Mouse (Mus musculus) right cerebral cortex, postnatal 14 days (tissue): ENCODE measurements at regions not wholly inside any gene's neighbourhood (a gene's known extent, or its start where the extent isn't known, plus 50 kb on each side); places are given as distances from the start of the nearest gene placed in this dataset.

Source experiments
- DNase-seq: peaks from one replicate; pipeline ENCODE4 v3.0.0; 2022

DNA sequence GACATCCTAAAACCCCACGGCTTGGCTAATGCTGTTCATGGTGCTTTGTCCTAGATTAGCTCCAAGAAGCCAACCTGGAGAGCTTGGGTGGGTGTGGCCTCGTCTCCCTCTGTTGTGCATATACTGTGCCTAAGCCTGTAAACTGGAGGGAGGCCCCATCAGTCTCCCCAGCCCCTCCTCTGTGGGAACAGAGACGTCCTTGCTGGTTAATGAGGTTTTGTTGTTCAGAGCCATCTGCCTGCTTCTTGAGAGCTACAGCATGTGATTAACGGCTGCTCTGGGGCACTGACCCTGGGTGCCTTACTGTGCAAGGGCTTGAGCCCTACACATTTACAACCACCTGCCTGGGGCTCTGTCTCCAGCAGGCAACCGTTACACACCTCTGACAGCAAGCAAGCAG is 143.9 kb upstream of the Gm3448 start:
- DNase-seq: no peak

- no peak for DNase-seq
Observed at GRCm38 (mm10) chr17:15183800-15184199, 142.5 kb upstream of the Gm3448 start.

DNA sequence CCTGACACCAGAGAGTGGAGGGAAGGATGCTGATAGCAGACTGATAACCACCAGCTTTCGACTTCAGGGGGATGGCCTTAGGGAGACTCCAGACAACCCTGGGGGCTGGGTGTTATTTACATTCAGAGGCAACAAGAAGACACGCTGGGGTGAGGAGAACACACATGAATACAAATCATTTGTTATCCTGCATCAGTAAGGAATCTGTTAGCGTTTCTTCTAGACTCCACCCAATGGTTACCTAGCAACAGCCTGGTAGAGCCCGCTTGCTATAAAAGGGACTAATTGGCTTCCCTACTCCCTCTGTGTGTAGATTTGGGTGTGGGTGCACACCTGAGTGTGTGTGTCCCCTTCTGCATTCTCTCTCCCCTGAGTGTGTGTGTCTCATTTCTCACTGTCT is 140.8 kb upstream of the Gm3448 start:
- DNase-seq: no peak

DNA sequence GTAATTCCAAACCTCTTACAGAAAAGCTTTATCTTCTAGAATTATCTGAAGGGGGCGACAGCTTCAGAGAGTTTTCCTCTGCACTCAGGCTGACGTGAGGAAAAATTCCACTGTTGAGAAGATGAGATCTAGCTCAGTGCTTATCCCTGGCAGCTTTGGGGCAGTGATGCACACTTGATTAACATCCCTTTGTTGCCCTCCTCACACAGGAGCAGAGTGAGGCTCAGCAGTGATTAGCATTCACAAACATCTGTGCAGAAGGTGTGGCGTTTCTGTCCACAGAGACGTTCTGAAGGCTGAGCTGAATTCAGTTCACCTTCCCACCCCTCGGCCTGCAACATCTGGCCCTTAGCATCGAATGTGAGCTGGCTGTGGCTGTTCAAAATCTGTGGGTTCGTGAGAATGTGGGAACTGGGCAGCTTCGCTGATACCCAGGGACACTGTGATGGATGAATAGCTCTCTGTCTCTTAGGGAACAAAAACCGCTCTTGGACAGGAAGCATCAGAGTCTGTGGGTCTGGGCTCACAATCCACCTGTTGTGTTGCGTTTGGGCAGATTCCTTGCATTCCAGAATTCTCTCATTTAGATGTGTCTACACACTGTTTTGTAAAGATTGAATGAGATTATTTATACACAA is 139.0 kb upstream of the Gm3448 start:
- no peak for DNase-seq

DNA sequence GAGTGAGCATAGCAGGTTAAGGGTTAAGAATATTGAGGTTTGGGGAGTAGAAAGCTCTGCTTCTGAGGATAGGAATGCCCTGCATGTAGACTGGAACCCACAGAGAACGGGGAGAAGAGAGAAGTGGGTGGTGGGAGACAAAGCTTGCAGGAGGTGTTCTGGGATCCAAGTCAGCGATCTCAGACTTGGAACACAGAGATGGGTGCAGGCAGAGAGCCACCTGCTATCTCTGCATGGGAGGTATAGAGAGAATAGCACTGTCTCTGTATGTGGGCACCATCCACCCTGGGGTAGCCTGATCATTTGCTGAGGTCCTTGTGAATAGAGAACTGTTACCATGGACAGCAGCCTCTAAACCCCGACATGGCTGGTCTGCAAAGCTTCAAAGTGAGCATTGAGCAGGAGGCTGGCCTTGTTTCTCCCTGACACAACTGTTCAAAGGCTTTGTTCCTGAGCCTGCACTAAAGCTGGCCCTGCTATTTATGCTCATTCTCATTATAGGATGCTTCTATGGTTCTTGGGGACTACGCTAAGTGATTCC is 138.1 kb upstream of the Gm3448 start:
- DNase-seq: no peak

- no peak for DNase-seq
Observed at GRCm38 (mm10) chr17:15177390-15177789, 136.1 kb upstream of the Gm3448 start.

DNA sequence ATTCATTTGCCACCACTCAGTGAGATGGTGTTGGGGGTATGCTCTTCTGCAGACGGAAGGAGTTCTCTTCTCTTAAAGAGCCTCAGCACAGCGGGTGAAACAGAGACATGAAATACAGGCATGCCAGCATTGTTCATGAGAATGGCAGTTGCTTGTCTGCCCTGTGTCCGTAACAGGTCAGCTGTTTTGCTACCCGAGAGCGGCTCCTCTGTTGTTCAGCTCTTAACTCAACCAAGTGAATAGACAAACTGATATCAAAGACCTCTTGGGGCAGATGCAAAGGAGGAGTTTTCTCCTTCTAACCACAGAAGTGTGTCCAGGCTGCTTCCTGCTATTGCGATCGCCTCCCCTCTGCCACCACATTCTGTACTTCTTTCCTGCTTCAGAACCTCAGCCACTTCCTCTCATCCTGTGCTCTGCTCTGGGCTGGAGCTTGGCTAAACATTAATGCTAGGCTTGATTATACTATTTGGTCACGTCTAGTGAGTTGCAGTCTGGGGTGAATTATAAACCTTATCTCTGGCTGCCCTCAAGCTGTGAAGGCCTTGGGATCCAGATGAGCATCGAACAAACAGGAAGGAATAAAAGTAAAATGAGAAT is 133.1 kb upstream of the Gm3448 start:
- DNase-seq: no peak

DNA sequence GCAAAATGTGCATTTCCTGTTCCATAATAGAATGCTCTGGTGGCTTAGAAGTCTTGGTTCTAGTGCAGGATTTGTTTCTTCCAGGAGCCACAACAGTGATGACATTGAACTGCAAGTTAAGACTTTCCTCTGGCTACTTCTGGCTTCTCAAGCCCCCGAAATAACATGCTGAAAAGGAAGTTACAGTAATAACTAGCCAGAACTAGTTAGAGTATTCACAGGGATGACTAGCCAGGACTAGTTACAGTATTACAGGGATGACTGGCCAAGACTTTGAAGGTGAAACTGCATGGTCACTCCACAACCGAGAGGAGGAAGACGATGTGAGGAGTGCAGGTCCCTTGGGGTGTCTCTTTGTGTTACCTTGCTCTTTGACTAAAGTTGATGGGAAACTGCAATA is 126.6 kb upstream of the Gm3448 start:
- DNase-seq: no peak

DNA sequence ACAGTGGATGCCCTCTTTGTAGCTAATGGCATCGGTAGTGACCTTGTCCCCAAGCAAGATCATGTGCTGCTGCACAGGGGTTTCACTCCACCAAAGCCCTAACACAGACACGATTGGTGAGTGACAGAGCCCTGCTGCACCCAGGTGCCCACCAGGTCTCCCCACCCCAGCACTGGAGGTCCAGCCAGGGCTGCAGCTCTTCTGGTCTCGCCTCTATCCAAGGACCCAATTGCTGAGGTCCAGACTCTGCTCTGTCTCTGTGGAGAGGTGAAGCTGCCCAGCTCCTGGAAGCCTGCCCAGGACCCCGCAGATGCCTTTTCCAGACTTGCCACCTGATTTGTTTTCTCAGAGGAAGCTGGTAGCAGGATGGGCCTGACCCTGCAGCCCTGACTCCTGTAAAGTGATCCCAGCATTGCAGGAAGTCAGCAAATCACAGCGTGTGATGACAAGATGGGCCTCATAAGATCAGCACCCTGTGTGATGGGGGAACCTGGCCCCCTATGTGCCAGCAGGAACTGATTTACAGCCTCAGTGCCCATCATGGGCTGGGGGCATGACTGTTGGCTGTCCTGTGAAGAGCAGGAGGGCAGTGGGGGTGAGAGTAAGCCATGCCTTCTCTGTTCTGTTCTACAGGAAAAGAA is 116.5 kb upstream of the Gm3448 start:
- DNase-seq: no peak

GRCm38 (mm10) chr17:15152996-15153735 is 111.8 kb upstream of the Gm3448 start:
- no peak for DNase-seq

DNA sequence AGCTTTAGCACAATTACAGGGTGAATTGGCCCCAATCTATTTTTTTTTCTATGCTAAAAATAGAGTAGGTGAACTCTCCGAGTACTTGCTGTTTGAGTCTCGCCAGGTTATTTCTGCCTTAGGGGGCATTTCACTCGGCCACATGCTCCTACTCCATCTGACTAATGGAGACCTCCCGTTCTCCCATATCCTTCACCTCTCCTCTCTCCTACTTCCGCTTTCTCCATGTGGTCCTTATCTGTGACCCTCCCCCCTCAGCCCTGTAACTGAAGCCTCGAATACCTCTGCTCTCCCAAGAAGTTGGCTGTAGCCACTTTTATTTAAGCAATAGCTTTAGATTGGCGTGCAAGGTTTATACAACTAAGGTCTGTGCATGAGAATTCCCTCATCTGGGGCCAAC is 111.1 kb upstream of the Gm3448 start:
- no peak for DNase-seq

DNA sequence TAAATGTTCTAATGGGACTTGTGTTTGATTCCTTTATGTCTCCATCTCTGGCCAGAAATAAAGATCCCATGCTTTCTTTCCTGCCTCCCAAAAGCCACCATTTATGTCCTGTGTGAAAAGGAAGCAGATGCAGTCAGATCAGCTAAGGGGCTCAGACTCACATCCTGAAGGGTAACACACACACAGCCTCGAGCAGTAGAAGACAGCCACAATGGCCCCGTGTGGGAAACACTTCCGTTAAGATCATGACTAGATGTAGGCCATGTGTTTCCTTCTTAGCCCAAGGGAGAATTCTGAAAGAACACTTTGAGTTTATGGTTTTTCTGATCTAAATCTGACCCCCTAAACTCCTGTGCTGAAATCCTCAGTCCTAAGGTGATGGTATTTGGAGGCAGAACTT is 110.4 kb upstream of the Gm3448 start:
- DNase-seq: no peak

DNA sequence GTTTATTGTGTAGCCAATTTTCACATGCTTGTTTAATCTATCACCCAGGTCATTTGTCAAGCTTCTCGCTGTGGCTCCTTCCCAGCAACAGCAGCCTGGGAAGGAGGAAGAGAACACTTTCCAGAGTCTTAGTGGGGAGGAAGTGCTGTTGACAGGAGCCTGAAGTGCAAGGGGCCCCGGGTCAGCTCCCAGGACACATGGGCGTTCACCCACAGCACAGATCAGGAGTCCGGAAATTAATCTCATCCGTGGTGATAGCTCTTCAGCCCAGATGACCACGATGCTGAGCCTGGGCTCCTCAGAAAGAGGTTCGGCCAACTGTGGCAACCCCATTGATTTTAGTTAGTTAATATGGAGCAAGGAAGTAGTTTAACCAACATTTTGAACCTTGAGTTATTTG is 105.3 kb upstream of the Gm3448 start:
- no peak for DNase-seq

DNA sequence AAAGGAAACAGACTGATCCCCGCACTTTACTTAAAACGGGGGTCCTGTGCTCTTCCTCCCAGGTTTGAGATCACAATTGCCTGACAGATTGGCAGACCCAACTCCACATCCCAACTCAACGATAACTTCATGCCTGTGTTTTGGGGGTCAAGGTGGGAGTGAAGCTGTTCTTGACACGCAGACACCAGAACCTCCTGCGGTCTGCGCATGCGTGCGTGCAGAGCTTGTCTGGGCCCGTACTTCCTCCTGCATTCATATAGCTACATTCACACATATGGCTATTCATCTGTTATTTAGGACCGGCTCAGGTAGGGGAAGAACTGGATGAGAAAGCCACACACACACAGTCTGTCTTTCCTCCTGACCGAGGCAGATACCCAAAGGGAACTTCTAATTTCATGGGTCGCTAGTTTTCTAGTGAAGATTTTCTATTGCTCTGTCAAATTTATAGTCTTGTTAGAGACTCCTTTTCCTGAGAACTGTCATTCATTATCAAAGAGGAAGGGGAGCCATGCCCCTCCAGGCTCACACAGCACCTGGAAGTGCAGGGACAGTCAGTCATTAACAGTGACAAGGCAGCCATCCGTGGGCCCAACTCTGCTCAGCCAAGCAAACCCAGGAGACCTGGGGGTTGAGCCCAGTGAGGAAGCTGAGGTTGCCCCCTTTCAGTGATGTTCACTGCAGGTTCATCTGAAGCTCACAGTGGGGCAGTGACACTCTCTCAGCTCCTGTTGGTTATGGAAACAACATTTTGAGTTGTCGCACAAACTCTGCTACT is 104.0 kb upstream of the Gm3448 start:
- DNase-seq: no peak

DNA sequence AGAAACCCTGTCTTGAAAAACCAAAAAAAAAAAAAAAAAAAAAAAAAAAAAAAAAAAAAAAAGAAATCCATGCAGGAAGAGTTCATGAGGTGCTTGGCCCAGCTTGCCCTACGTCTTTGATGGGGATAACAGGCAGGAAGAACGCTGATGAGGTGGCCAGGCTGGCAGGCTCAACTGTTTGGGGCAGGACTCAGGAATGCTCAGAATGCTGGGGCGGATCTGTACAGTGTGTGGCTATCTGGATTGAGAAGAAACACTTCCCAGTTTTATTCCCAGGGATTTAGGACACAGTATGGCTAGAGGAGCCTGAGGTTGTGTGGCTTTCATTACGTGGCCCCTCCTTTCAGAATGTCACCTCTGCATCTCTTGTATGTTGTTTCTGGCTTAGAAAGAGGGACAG is 99.1 kb upstream of the Gm3448 start:
- no peak for DNase-seq
